Mouse (Mus musculus) Muller cell, postnatal 12 days (primary cell): ENCODE data around the gene Atp1b3.
"Not testable (repeated sequence)": the region's sequence is repeated elsewhere in the genome, so short reads cannot be mapped to it uniquely, and the experiment has no call there.

ENCODE experiments used
- DNase-seq: peaks from one replicate; pipeline ENCODE4 v3.0.0-alpha.2; 2015; ENCODE audit errors: inconsistent ontology term

The Atp1b3 gene

GRCm38 (mm10) chr9:96365271-96365872, 1.1 kb upstream of the Atp1b3 start:
- DNase-seq, result no peak

GRCm38 (mm10) chr9:96363581-96364140, 581 bp downstream of the Atp1b3 start:
- peak; percentile 75 for DNase-seq

GRCm38 (mm10) chr9:96360056-96360455, 4.2 kb downstream of the Atp1b3 start:
- DNase-seq, result no peak

DNA sequence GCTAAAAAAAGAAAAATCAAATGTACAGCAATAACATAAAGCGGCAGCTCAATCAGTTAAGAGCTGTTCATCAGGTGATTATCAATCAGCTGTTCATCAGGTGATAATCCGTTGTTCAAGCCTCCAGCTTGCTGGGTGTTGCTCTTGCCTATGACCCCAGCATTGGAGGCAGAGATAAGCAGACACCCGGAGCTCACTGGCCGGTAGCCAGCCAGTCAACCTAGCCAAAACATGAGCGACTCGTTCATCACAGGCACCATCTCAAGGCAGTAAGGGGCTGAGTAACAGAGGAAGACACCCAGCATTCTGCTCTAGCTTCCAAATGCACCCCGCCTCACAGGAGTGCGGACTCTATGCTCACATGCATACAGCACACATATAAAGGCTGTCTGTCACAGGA, 10.4 kb downstream of the Atp1b3 start:
- DNase-seq, result no peak

DNA sequence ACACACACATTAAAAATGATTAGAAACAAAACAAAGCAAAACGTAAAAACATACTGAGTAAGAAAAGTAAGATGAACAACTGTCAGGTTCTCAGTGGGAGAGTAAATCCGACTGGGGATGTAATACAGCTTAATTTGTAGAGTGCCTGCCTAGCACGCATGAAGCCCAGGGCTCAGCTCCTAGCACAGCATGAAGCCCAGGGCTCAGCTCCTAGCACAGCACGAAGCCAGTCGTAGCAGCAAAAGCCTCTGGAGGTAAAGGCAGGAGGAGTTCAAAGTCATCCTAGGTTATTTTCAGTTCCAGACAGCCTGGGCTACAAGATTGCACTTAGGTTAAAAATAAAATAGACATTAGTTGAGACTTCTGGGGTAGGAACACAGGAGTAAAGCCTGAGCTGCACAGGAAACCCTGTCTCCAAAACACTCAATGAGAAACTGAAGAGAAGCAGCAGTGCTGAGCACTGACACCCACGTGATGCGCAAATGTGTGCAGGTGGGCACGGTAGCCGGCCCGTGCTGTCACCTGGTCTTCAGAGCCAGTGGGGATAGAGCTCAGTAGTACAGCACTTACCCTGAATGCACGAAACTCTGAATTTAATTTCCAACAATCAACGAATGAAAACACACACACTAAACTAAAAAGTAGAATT, 11.0 kb downstream of the Atp1b3 start:
- no peak for DNase-seq

GRCm38 (mm10) chr9:96351771-96352170, 12.5 kb downstream of the Atp1b3 start:
- not testable (repeated sequence) for DNase-seq

DNA sequence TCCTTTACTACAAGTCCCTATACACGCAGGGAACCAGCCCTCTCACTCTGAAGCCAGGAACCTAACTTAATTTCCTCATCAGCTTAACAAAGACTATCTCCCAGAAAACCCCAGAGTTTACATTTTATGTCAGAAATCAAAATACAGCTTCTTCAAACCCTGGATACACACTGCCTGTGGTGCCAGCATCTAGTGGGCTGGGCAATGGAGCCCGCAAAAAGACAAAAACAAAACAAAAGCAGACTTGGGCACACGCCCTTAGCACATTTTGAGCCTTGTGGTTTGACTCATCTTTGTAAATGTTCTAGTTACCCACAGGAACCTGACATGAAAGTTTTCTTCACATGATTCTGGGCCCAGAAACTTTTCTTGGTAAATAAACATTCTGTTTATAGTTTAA, 13.8 kb downstream of the Atp1b3 start:
- peak; percentile 14 for DNase-seq

DNA sequence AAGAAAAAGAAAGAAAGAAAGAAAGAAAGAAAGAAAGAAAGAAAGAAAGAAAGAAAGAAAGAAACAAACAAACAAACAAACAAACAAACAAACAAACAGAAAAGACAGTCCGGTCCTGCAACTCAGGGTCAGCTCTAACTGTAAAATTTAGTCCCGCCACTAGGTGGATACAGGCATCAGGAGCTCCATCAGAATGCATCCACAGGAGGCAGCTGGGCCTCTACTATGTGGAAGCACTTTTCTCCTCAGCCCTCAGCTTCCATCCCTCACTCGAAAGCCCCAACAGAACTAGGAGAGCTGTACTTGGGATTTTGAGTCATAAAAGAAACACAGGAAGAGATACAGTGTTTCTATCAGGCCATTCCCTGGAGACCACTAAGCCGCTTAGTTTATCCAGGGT, 14.2 kb downstream of the Atp1b3 start:
- DNase-seq, result peak; percentile 30

GRCm38 (mm10) chr9:96348885-96349284, 15.4 kb downstream of the Atp1b3 start:
- no peak for DNase-seq

- DNase-seq, result no peak
These were observed 18.5 kb downstream of the Atp1b3 start for GRCm38 (mm10) chr9:96345750-96346149.

DNA sequence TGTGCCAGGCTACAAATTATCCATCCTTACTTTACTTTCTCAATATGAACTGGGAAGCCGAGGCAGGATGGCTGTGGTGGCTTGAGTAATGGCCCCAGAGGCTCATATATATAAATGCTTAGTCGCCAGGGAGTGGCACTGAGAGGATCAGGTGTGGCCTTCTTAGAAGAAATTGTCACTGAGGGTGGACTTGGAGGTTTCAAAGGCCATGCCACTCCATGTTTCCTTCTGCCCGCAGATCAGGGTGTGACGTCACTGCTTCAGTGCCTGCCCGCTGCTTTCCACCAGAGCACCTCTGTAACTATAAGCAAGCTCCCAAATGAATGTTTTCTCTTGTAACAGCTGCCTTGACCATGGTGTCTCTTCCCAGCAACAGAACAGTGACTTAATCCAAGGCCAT, 33.1 kb downstream of the Atp1b3 start:
- DNase-seq, result no peak

GRCm38 (mm10) chr9:96328226-96328625, 36.0 kb downstream of the Atp1b3 start:
- no peak for DNase-seq

- peak; percentile 12 for DNase-seq
These were observed 37.7 kb downstream of the Atp1b3 start for GRCm38 (mm10) chr9:96326496-96326923.

- DNase-seq, result peak; percentile 58
These were observed 39.7 kb downstream of the Atp1b3 start for GRCm38 (mm10) chr9:96324502-96324901.

DNA sequence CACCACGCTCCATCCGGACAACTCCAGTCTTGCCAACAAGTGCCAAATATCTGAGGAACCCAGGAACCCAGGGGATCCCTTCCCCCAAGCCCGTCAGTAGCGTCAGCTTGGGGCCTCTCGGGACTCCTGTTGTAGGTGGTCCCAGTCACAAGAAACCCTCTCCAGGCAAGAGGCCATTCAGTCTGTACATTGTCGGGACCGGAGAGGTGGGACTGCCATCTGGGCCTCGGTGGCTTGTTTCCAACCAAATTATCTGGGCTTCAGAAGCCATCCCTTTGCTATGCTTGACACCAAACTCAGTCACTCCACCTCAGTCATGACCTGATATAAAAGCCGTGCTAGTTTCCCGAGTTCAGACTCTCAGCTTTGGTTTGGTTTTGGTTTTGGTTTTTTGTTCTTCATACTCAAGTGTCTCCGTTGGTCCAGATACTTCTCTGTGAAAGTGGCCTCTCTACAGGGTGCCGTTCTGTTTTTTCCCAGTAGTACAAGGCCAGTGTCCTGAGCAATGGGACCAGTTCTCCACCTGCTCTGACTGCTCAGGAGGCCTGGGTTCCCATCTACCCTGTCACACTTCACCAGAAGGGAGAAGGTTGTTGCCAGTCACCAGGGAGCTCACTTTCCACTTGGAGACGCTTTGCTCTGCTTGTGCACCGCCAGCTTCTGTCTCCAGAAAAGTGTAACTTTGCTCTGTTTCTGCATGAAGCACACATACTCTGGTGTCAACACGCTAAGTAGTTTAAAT, 41.7 kb downstream of the Atp1b3 start:
- no peak for DNase-seq

- no peak for DNase-seq
These were observed 43.7 kb downstream of the Atp1b3 start for GRCm38 (mm10) chr9:96320551-96320980.

GRCm38 (mm10) chr9:96319333-96319732, 44.9 kb downstream of the Atp1b3 start:
- DNase-seq, result no peak

- DNase-seq, result no peak
These were observed 52.2 kb downstream of the Atp1b3 start for GRCm38 (mm10) chr9:96312074-96312473.

GRCm38 (mm10) chr9:96308816-96309215, 55.4 kb downstream of the Atp1b3 start:
- DNase-seq, result peak; percentile 37

GRCm38 (mm10) chr9:96299324-96300008, 64.8 kb downstream of the Atp1b3 start:
- no peak for DNase-seq

DNA sequence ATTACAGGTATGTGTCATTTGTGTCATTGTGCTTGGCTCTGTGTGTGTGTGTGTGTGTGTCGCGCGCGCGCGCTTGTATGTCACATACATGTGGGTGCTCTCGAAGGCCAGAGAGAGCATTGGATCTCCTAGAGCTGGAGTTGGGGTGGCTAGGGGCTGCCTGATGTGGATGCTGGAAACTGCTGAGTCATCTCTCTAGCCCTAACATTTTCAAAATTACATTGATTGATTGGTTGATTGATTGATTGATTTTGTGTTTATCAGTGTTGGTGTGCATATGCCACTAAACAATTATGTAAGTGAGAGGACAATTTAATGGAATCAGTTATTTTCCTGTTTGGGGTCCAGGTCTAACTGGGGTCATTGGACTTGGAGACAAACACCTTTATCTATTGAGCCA, 72.1 kb downstream of the Atp1b3 start:
- DNase-seq, result no peak

- no peak for DNase-seq
These were observed 79.3 kb downstream of the Atp1b3 start for GRCm38 (mm10) chr9:96284916-96285315.
